Mouse (Mus musculus) forebrain, embryonic 10.5 days (tissue): ENCODE results near the gene Lamc1. TPM values are rescaled to one million over a fixed set of nuclear protein-coding genes. Genes with fewer than 3 reads are reported as not detected.

Source experiments
- DNase-seq: peaks from one replicate; pipeline ENCODE4 v3.0.0-alpha.2; 2017; ENCODE audit warnings: low spot score; ENCODE audit errors: extremely low spot score
- H3K27ac ChIP-seq: fragments of 300-500 bp; sonication (generic); 2 replicates; pipeline ENCODE4 v1.5.1; 2016; ENCODE audit warnings: mild to moderate bottlenecking
- H3K27me3 ChIP-seq: fragments of 300-500 bp; sonication (generic); 2 replicates; pipeline ENCODE4 v1.6.1; 2016; ENCODE audit warnings: mild to moderate bottlenecking; ENCODE audit not compliant: poor library complexity, severe bottlenecking
- H3K36me3 ChIP-seq: fragments of 300-500 bp; sonication (generic); replicated peaks from 2 replicates; pipeline ENCODE4 v1.6.1; 2016; ENCODE audit warnings: mild to moderate bottlenecking, moderate library complexity
- H3K4me1 ChIP-seq: fragments of 300-500 bp; sonication (generic); 2 replicates; pipeline ENCODE4 v1.6.1; 2016
- H3K4me3 ChIP-seq: fragments of 300-500 bp; sonication (generic); 2 replicates; pipeline ENCODE4 v1.5.1; 2016; ENCODE audit warnings: mild to moderate bottlenecking, moderate library complexity
- H3K9me3 ChIP-seq: fragments of 300-500 bp; sonication (generic); 2 replicates; pipeline ENCODE4 v1.6.1; 2016; ENCODE audit warnings: mild to moderate bottlenecking, moderate library complexity
- WGBS: fragments of 180-500 bp; shearing (Covaris S2); methylation state at CpG from one replicate; pipeline ENCODE4 v1.1.7; 2016; 5-methylcytosine and 5-hydroxymethylcytosine counted together
- polyA plus RNA-seq: library from polyadenylated mRNA; unstranded; fragments of >200 nt; fragmentation: Nextera tagmentation; extraction: Ambion mirVana; gene quantifications from 2 replicates; pipeline ENCODE4 v1.2.1, GENCODE M21; 2016

The Lamc1 gene
- polyA plus RNA-seq, 1 experiment from 2014 or later: 23.3 TPM

GRCm38 (mm10) chr1:153191237-153191942, 141.2 kb downstream of the Lamc1 start:
- no peak for DNase-seq
- Histone ChIP-seq H3K4me3 (no peak overlapping the region), H3K9me3 (no peaks in the 10 kb centered on the region), H3K27ac (no peak overlapping the region), H3K4me1 (peaks cover 21% of the 10 kb centered on the region), H3K27me3 (peaks cover 27% of the 10 kb centered on the region), H3K36me3 (no peaks in the 10 kb centered on the region)
- WGBS: 83% methylated on average over 15 of the region's 15 CpGs

- Histone ChIP-seq H3K27ac (no peak overlapping the region), H3K36me3 (no peaks in the 10 kb centered on the region), H3K4me3 (no peak overlapping the region), H3K9me3 (no peaks in the 10 kb centered on the region), H3K27me3 (peaks cover 59% of the 10 kb centered on the region), H3K4me1 (peaks cover 26% of the 10 kb centered on the region)
- no peak for DNase-seq
- WGBS: 86% methylated on average over 3 of the region's 3 CpGs
Measured at GRCm38 (mm10) chr1:153188081-153188480, 144.5 kb downstream of the Lamc1 start.

- Histone ChIP-seq H3K27me3 (peaks cover 62% of the 10 kb centered on the region), H3K4me3 (peak within 1 kb of the TSS; percentile 58), H3K27ac (peak within 1 kb of the TSS; percentile 48; the same call in 1 of the 2 replicates), H3K4me1 (peaks cover 12% of the 10 kb centered on the region), H3K9me3 (no peaks in the 10 kb centered on the region), H3K36me3 (no peaks in the 10 kb centered on the region)
- 3% methylated on average over 46 of the region's 46 CpGs for whole genome bisulfite sequencing
- DNase-seq: peak; percentile 40
Measured at GRCm38 (mm10) chr1:153185828-153186803, 146.5 kb downstream of the Lamc1 start, which contains the start of gene Lamc2. Lamc2 (minus strand) TSS chr1:153186447.

GRCm38 (mm10) chr1:153180586-153181289, 151.8 kb downstream of the Lamc1 start:
- DNase-seq: no peak
- Histone ChIP-seq H3K27me3 (peaks cover 28% of the 10 kb centered on the region), H3K27ac (no peak overlapping the region), H3K36me3 (no peaks in the 10 kb centered on the region), H3K9me3 (no peaks in the 10 kb centered on the region), H3K4me1 (peaks cover 5% of the 10 kb centered on the region), H3K4me3 (no peak overlapping the region)
- WGBS: 73% methylated on average over 9 of the region's 9 CpGs

GRCm38 (mm10) chr1:153180160-153180559, 152.4 kb downstream of the Lamc1 start:
- WGBS: 85% methylated on average over 4 of the region's 4 CpGs
- Histone ChIP-seq H3K36me3 (no peaks in the 10 kb centered on the region), H3K4me3 (no peak overlapping the region), H3K27me3 (peaks cover 22% of the 10 kb centered on the region), H3K27ac (no peak overlapping the region), H3K9me3 (no peaks in the 10 kb centered on the region), H3K4me1 (no peaks in the 10 kb centered on the region)
- no peak for DNase-seq

GRCm38 (mm10) chr1:153174801-153175200, 157.8 kb downstream of the Lamc1 start:
- Histone ChIP-seq H3K4me1 (peaks cover 14% of the 10 kb centered on the region), H3K9me3 (no peaks in the 10 kb centered on the region), H3K27ac (no peak overlapping the region), H3K36me3 (no peaks in the 10 kb centered on the region), H3K4me3 (no peak overlapping the region), H3K27me3 (no peaks in the 10 kb centered on the region)
- DNase-seq: no peak
- WGBS: 79% methylated on average over 12 of the region's 12 CpGs

GRCm38 (mm10) chr1:153173276-153173675, 159.3 kb downstream of the Lamc1 start:
- no peak overlapping the region for H3K4me3 ChIP-seq
- no peaks in the 10 kb centered on the region for H3K36me3 ChIP-seq
- no peak overlapping the region for H3K27ac ChIP-seq
- no peak for DNase-seq
- H3K9me3 ChIP-seq: no peaks in the 10 kb centered on the region
- 94% methylated on average over 3 of the region's 3 CpGs for WGBS
- H3K4me1 ChIP-seq: peaks cover 14% of the 10 kb centered on the region
- no peaks in the 10 kb centered on the region for H3K27me3 ChIP-seq

GRCm38 (mm10) chr1:153172291-153172731, 160.3 kb downstream of the Lamc1 start:
- peak overlapping the region; percentile 56 for H3K27ac ChIP-seq
- DNase-seq: no peak
- no peaks in the 10 kb centered on the region for H3K9me3 ChIP-seq
- peaks cover 14% of the 10 kb centered on the region for H3K4me1 ChIP-seq
- no peak overlapping the region for H3K4me3 ChIP-seq
- WGBS: 39% methylated on average over 9 of the region's 9 CpGs
- H3K27me3 ChIP-seq: no peaks in the 10 kb centered on the region
- H3K36me3 ChIP-seq: no peaks in the 10 kb centered on the region

- Histone ChIP-seq H3K4me1 (peaks cover 14% of the 10 kb centered on the region), H3K27ac (no peak overlapping the region), H3K36me3 (no peaks in the 10 kb centered on the region), H3K9me3 (no peaks in the 10 kb centered on the region), H3K27me3 (no peaks in the 10 kb centered on the region), H3K4me3 (no peak overlapping the region)
- no peak for DNase-seq
- 93% methylated on average over 10 of the region's 10 CpGs for WGBS
Measured at GRCm38 (mm10) chr1:153171011-153171410, 161.6 kb downstream of the Lamc1 start.

Other genes starting within 250 kb of the Lamc1 start
- gene Lamc2, start 146.3 kb downstream of the Lamc1 start, polyA plus RNA-seq: 1.4 and 1.8 TPM in 2 replicates
- 0.22 and 0.37 TPM in 2 replicates for gene Shcbp1l, start 92.4 kb upstream of the Lamc1 start, polyA plus RNA-seq
- 48.1 and 49.5 TPM in 2 replicates for gene Dhx9, start 154.9 kb upstream of the Lamc1 start, polyA plus RNA-seq
- 13.3 and 13.5 TPM in 2 replicates for gene Npl, start 217.3 kb upstream of the Lamc1 start, polyA plus RNA-seq